8 mouse cellular contexts compared by ENCODE assay signal in genomic region chr7:4431548-4431947, GRCm38 (mm10). TPM values are rescaled to one million over a fixed set of nuclear protein-coding genes. Genes with fewer than 3 reads are reported as not detected.
DNase-seq lines count a peak whose midpoint lies in the region; ATAC-seq lines count a peak whose summit lies in the region.

No protein-coding gene starts in this region.

- H3K4me1 ChIP-seq in neural tube, embryonic 15.5 days = no peaks in the 10 kb centered on the region; the same call in 1 of the 2 replicates
- H3K4me1 ChIP-seq in embryonic facial prominence, embryonic 14.5 days (ENCODE audit: control insufficient read depth, insufficient read depth, low read length) = no peaks in the 10 kb centered on the region

- H3K36me3 ChIP-seq in neural tube, embryonic 15.5 days = peaks cover 88% of the 10 kb centered on the region
- peaks cover 92% of the 10 kb centered on the region for H3K36me3 ChIP-seq in embryonic facial prominence, embryonic 14.5 days (ENCODE audit: control insufficient read depth, insufficient read depth, low read length)

- ATAC-seq in neural tube, embryonic 15.5 days (ENCODE audit: low FRiP score) = no peak
- ATAC-seq in embryonic facial prominence, embryonic 14.5 days (ENCODE audit: low read depth) = no peak
- ATAC-seq in erythroblast, adult 5-6 weeks (replicated peaks; ENCODE audit: low FRiP score, poor library complexity, severe bottlenecking) = no peak

- no peak overlapping the region for H3K9ac ChIP-seq in neural tube, embryonic 15.5 days (replicated peaks)
- no peak overlapping the region for H3K9ac ChIP-seq in embryonic facial prominence, embryonic 14.5 days (ENCODE audit: low read depth, low read length)

- 84% methylated on average over 6 of the region's 6 CpGs for WGBS in neural tube, embryonic 15.5 days
- 83% methylated on average over 6 of the region's 6 CpGs for WGBS in embryonic facial prominence, embryonic 14.5 days

- peak; percentile 77 for DNase-seq in neural tube, embryonic 10.5 days (ENCODE audit: extremely low spot score, low spot score)
- DNase-seq in adrenal gland, adult 2 months = peak; percentile 59
- peak; percentile 55 for DNase-seq in embryonic facial prominence, embryonic 14.5 days (ENCODE audit: low spot score)
- DNase-seq in kidney, postnatal 10 days = peak; percentile 88
- DNase-seq in lung, adult 18-20 months = peak; percentile 75 to 80
- peak; percentile 44 for DNase-seq in skeletal muscle tissue, adult 2 months (ENCODE audit: low read depth, low spot score)

- H3K4me3 ChIP-seq in neural tube, embryonic 15.5 days (replicated peaks) = no peak overlapping the region
- H3K4me3 ChIP-seq in embryonic facial prominence, embryonic 14.5 days (ENCODE audit: low read depth, low read length) = no peak overlapping the region

- H3K9me3 ChIP-seq in neural tube, embryonic 15.5 days (replicated peaks) = no peaks in the 10 kb centered on the region
- H3K9me3 ChIP-seq in embryonic facial prominence, embryonic 14.5 days (ENCODE audit: control insufficient read depth, low read length) = 0 out of 2 replicates have a peak, but pooled peaks cover 5% of the 10 kb centered on the region

- H3K27ac ChIP-seq in neural tube, embryonic 15.5 days (replicated peaks) = no peak overlapping the region
- H3K27ac ChIP-seq in embryonic facial prominence, embryonic 14.5 days (replicated peaks; ENCODE audit: low read depth, low read length) = no peak overlapping the region

- no peak overlapping the region for H3K4me2 ChIP-seq in neural tube, embryonic 15.5 days
- no peak overlapping the region for H3K4me2 ChIP-seq in embryonic facial prominence, embryonic 14.5 days (ENCODE audit: low read depth, low read length)

- no peaks in the 10 kb centered on the region for H3K27me3 ChIP-seq in neural tube, embryonic 15.5 days (replicated peaks)
- H3K27me3 ChIP-seq in embryonic facial prominence, embryonic 14.5 days (replicated peaks; ENCODE audit: control insufficient read depth, insufficient read depth, low read length) = no peaks in the 10 kb centered on the region

RNA-seq across cellular contexts. Expression of gene Rdh13, which starts 13.9 kb away (rescaled TPM):
- polyA plus RNA-seq in neural tube, embryonic 15.5 days (2015; fragmentation: Nextera tagmentation; extraction: Ambion mirVana) = 38.2 and 41.9 TPM in 2 replicates
- total RNA-seq in adrenal gland, adult 2 months (2021) = 10 to 100 TPM; 17.5 to 19.7 TPM
- 11.5 and 13.1 TPM in 2 replicates for polyA plus RNA-seq in adrenal gland, adult 2 months (2012; rRNA removed)
- polyA plus RNA-seq in embryonic facial prominence, embryonic 14.5 days (2014; fragmentation: Nextera tagmentation; extraction: Ambion mirVana) = 21.6 and 23.9 TPM in 2 replicates
- total RNA-seq in erythroblast, adult 5-6 weeks (2015; ENCODE audit: low replicate concordance) = 0.77 and 3.6 TPM in 2 replicates
- 2.6 and 3.5 TPM in 2 replicates for total RNA-seq in erythroblast, adult 5-6 weeks (2017; ENCODE audit: low replicate concordance)

RNA-seq across cellular contexts. Expression of gene Eps8l1, which starts 28.9 kb away (rescaled TPM):
- polyA plus RNA-seq in neural tube, embryonic 15.5 days (2015; fragmentation: Nextera tagmentation; extraction: Ambion mirVana) = 13.1 and 14.1 TPM in 2 replicates
- total RNA-seq in adrenal gland, adult 2 months (2021) = 1 to 10 TPM; 5.2 to 6.9 TPM
- polyA plus RNA-seq in adrenal gland, adult 2 months (2012; rRNA removed) = 2.5 and 5.0 TPM in 2 replicates
- polyA plus RNA-seq in embryonic facial prominence, embryonic 14.5 days (2014; fragmentation: Nextera tagmentation; extraction: Ambion mirVana) = 4.9 and 8.0 TPM in 2 replicates
- total RNA-seq in erythroblast, adult 5-6 weeks (2015; ENCODE audit: low replicate concordance) = 17.1 and 19.4 TPM in 2 replicates
- 36.6 and 47.0 TPM in 2 replicates for total RNA-seq in erythroblast, adult 5-6 weeks (2017; ENCODE audit: low replicate concordance)

RNA-seq across cellular contexts. Expression of gene Gp6, which starts 34.0 kb away (rescaled TPM):
- polyA plus RNA-seq in neural tube, embryonic 15.5 days (2015; fragmentation: Nextera tagmentation; extraction: Ambion mirVana) = 0.08 TPM in 1 of 2 replicates, not detected in the other
- total RNA-seq in adrenal gland, adult 2 months (2021) = under 1 TPM in 1 of 2 experiments, not detected in 1; 0.40 TPM
- not detected in 2 replicates for polyA plus RNA-seq in adrenal gland, adult 2 months (2012; rRNA removed)
- polyA plus RNA-seq in embryonic facial prominence, embryonic 14.5 days (2014; fragmentation: Nextera tagmentation; extraction: Ambion mirVana) = 0.30 and 0.36 TPM in 2 replicates
- total RNA-seq in erythroblast, adult 5-6 weeks (2015; ENCODE audit: low replicate concordance) = not detected in 2 replicates
- total RNA-seq in erythroblast, adult 5-6 weeks (2017; ENCODE audit: low replicate concordance) = 0.09 and 0.56 TPM in 2 replicates
